Mouse (Mus musculus) embryonic facial prominence, embryonic 14.5 days (tissue): Measurements from ENCODE around the gene Ankrd36. TPM values are rescaled to one million over a fixed set of nuclear protein-coding genes. Genes with fewer than 3 reads are reported as not detected.
"Not testable (repeated sequence)": the region's sequence is repeated elsewhere in the genome, so short reads cannot be mapped to it uniquely, and the experiment has no call there.

Experiments
- ATAC-seq: fragments of 200-750 bp; cut with Nextera tagmentation; 2 replicates; pipeline ENCODE4 v1.8.0; 2017; ENCODE audit warnings: low read depth, moderate number of reproducible peaks, moderate TSS enrichment
- DNase-seq: peaks from one replicate; pipeline ENCODE4 v3.0.0-alpha.2; 2015; ENCODE audit warnings: low spot score
- H3K27ac ChIP-seq: fragments of 300-500 bp; sonication (generic); replicated peaks from 2 replicates; pipeline ENCODE4 v1.5.1; 2014; ENCODE audit warnings: low read depth, mild to moderate bottlenecking, low read length, moderate library complexity
- H3K27me3 ChIP-seq: fragments of 300-500 bp; sonication (generic); replicated peaks from 2 replicates; pipeline ENCODE4 v1.6.1; 2014; ENCODE audit warnings: low read length; ENCODE audit not compliant: control insufficient read depth, insufficient read depth
- H3K36me3 ChIP-seq: fragments of 300-500 bp; sonication (generic); 2 replicates; pipeline ENCODE4 v1.6.1; 2014; ENCODE audit warnings: low read length, mixed read lengths; ENCODE audit not compliant: control insufficient read depth, insufficient read depth
- H3K4me1 ChIP-seq: fragments of 300-500 bp; sonication (generic); 2 replicates; pipeline ENCODE4 v1.6.1; 2014; ENCODE audit warnings: antibody characterized with exemption, low read length; ENCODE audit not compliant: control insufficient read depth, insufficient read depth
- H3K4me2 ChIP-seq: fragments of 300-500 bp; sonication (generic); 2 replicates; pipeline ENCODE4 v1.6.1; 2014; ENCODE audit warnings: low read depth, mild to moderate bottlenecking, low read length, moderate library complexity, mixed read lengths
- H3K4me3 ChIP-seq: fragments of 300-500 bp; sonication (generic); 2 replicates; pipeline ENCODE4 v1.5.1; 2014; ENCODE audit warnings: low read depth, mild to moderate bottlenecking, low read length
- H3K9ac ChIP-seq: fragments of 300-500 bp; sonication (generic); 2 replicates; pipeline ENCODE4 v1.6.1; 2014; ENCODE audit warnings: low read depth, mild to moderate bottlenecking, low read length, moderate library complexity, mixed read lengths
- H3K9me3 ChIP-seq: fragments of 300-500 bp; sonication (generic); 2 replicates; pipeline ENCODE4 v1.6.1; 2016; ENCODE audit warnings: low read length; ENCODE audit not compliant: control insufficient read depth
- WGBS: fragments of 180-500 bp; shearing (Covaris S2); extraction: QIAGEN DNeasy Blood & Tissue Kit; methylation state at CpG from one replicate; pipeline ENCODE4 v1.1.7; 2014; 5-methylcytosine and 5-hydroxymethylcytosine counted together
- polyA plus RNA-seq: library from polyadenylated mRNA; unstranded; fragments of >200 nt; fragmentation: Nextera tagmentation; extraction: Ambion mirVana; gene quantifications from 2 replicates; pipeline ENCODE4 v1.2.1, GENCODE M21; 2014

Ankrd36 gene
- polyA plus RNA-seq, 1 experiment from 2014 or later: not detected

GRCm38 (mm10) chr11:5527865-5528523, 41.5 kb upstream of the Ankrd36 start:
- no peaks in the 10 kb centered on the region for H3K27me3 ChIP-seq
- DNase-seq: no peak
- ATAC-seq: no peak
- H3K4me3 ChIP-seq: no peak overlapping the region
- H3K4me1 ChIP-seq: no peaks in the 10 kb centered on the region
- H3K9me3 ChIP-seq: no peaks in the 10 kb centered on the region
- 90% methylated on average over 5 of the region's 5 CpGs for WGBS
- no peak overlapping the region for H3K9ac ChIP-seq
- H3K27ac ChIP-seq: no peak overlapping the region
- no peak overlapping the region for H3K4me2 ChIP-seq
- peaks cover 99% of the 10 kb centered on the region for H3K36me3 ChIP-seq

- DNase-seq (no peak), ATAC-seq (no peak)
- 56% methylated on average over 5 of the region's 5 CpGs for WGBS
- Histone ChIP-seq H3K27ac (no peak overlapping the region), H3K9me3 (no peaks in the 10 kb centered on the region), H3K27me3 (no peaks in the 10 kb centered on the region), H3K4me1 (no peaks in the 10 kb centered on the region), H3K4me2 (no peak overlapping the region), H3K36me3 (peaks cover 99% of the 10 kb centered on the region), H3K9ac (no peak overlapping the region), H3K4me3 (no peak overlapping the region)
These were observed 40.6 kb upstream of the Ankrd36 start for GRCm38 (mm10) chr11:5528841-5529240.

- Histone ChIP-seq H3K9me3 (no peaks in the 10 kb centered on the region), H3K4me2 (no peak overlapping the region), H3K4me3 (no peak overlapping the region), H3K4me1 (no peaks in the 10 kb centered on the region), H3K36me3 (peaks cover 98% of the 10 kb centered on the region), H3K27ac (no peak overlapping the region), H3K9ac (no peak overlapping the region), H3K27me3 (no peaks in the 10 kb centered on the region)
- WGBS: 81% methylated on average over 5 of the region's 5 CpGs
- ATAC-seq (no peak), DNase-seq (peak; percentile 24)
These were observed 39.3 kb upstream of the Ankrd36 start for GRCm38 (mm10) chr11:5530172-5530571.

- Histone ChIP-seq H3K9ac (no peak overlapping the region), H3K4me1 (no peaks in the 10 kb centered on the region), H3K27me3 (no peaks in the 10 kb centered on the region), H3K9me3 (no peaks in the 10 kb centered on the region), H3K4me3 (no peak overlapping the region), H3K27ac (no peak overlapping the region), H3K4me2 (no peak overlapping the region), H3K36me3 (peaks cover 94% of the 10 kb centered on the region)
- ATAC-seq: no peak
- 75% methylated on average over 6 of the region's 6 CpGs for WGBS
- no peak for DNase-seq
These were observed 38.8 kb upstream of the Ankrd36 start for GRCm38 (mm10) chr11:5530717-5531116.

GRCm38 (mm10) chr11:5533108-5533507, 36.4 kb upstream of the Ankrd36 start:
- Histone ChIP-seq H3K4me2 (no peak overlapping the region), H3K9ac (no peak overlapping the region), H3K4me3 (no peak overlapping the region), H3K27ac (no peak overlapping the region), H3K9me3 (no peaks in the 10 kb centered on the region), H3K4me1 (no peaks in the 10 kb centered on the region), H3K36me3 (peaks cover 73% of the 10 kb centered on the region), H3K27me3 (no peaks in the 10 kb centered on the region)
- DNase-seq (no peak), ATAC-seq (no peak)
- 87% methylated on average over 5 of the region's 5 CpGs for WGBS

GRCm38 (mm10) chr11:5537454-5537853, 32.0 kb upstream of the Ankrd36 start:
- H3K4me3 ChIP-seq, H3K27me3 ChIP-seq, H3K4me1 ChIP-seq, ATAC-seq, H3K27ac ChIP-seq, H3K4me2 ChIP-seq, H3K9me3 ChIP-seq, DNase-seq, H3K9ac ChIP-seq: not testable (repeated sequence)
- H3K36me3 ChIP-seq: peaks cover 45% of the 10 kb centered on the region
- 81% methylated on average over 4 of the region's 4 CpGs for WGBS

GRCm38 (mm10) chr11:5540331-5540730, 29.2 kb upstream of the Ankrd36 start:
- DNase-seq: no peak
- Histone ChIP-seq H3K4me2 (peak overlapping the region; percentile 75), H3K36me3 (peaks cover 18% of the 10 kb centered on the region; the same call in 1 of the 2 replicates), H3K4me3 (peak overlapping the region; percentile 90), H3K4me1 (peaks cover 7% of the 10 kb centered on the region), H3K27me3 (no peaks in the 10 kb centered on the region), H3K9me3 (no peaks in the 10 kb centered on the region), H3K9ac (peak overlapping the region; percentile 90; the same call in 1 of the 2 replicates), H3K27ac (no peak overlapping the region)
- no peak for ATAC-seq
- WGBS: 46% methylated on average over 4 of the region's 4 CpGs

- Histone ChIP-seq H3K4me1 (peaks cover 7% of the 10 kb centered on the region), H3K4me3 (peak overlapping the region; percentile 90), H3K36me3 (0 out of 2 replicates have a peak, but pooled peaks cover 18% of the 10 kb centered on the region), H3K9me3 (no peaks in the 10 kb centered on the region), H3K27ac (peak overlapping the region; percentile 69), H3K4me2 (peak overlapping the region; percentile 75), H3K9ac (peak overlapping the region; percentile 90), H3K27me3 (no peaks in the 10 kb centered on the region)
- DNase-seq: no peak
- under 1% methylated on average over 28 of the region's 28 CpGs for WGBS
- ATAC-seq: no peak
These were observed 28.2 kb upstream of the Ankrd36 start for GRCm38 (mm10) chr11:5541230-5541798.
